Mouse (Mus musculus): ENCODE measurements around the gene Atxn1. TPM values are rescaled to one million over a fixed set of nuclear protein-coding genes. Genes with fewer than 3 reads are reported as not detected.

Atxn1 gene
- polyA plus RNA-seq, 1 experiment, result 2.5 TPM

DNA sequence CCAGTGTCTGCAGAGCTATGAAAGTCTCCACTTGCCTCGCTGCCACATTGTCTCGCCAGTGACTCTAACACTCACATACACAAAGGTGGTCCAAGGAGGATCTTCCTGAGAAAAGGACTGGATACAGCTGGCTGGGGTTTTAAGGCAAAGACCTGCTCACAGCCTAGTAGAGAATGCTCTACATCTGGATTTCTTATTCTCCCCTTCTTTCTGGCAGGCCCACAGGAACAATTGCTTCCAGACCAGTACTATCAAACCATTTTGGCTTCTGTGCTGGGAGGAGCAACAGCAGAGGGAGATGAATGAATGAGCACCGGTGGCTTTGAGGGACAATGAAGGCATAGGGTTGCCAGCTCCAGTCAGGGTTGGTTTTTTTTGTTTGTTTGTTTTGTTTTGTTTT lies 265.8 kb downstream of the Atxn1 start:
- H3K36me3 ChIP-seq (ENCODE audit: control insufficient read depth, insufficient read depth), result peaks cover 8% of the 10 kb centered on the region

DNA sequence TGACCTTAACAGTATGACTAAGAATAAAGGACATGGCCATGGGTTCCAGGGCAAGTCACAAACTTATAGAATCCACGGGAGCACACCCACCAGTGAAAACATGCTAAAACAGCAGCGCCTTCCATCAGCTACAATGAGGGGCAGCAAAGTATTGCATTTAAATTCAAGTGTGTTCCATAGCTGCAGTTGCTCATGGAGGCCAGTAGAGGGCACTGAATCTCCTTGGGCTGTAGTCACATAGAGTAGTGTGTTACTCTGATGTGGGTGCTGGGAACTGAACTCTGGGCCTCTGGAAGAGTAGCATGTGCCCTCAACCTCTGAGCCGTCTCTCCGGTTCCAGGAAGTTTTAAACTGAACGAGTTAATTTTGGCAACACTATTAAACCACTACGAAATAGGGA lies 268.8 kb downstream of the Atxn1 start:
- no peak overlapping the region for H3K4me3 ChIP-seq
- H3K79me2 ChIP-seq (ENCODE audit: control insufficient read depth, insufficient read depth), result no peaks in the 10 kb centered on the region
- no peak overlapping the region for H3ac ChIP-seq (ENCODE audit: control insufficient read depth, insufficient read length)
- no peak overlapping the region for H3K4me2 ChIP-seq (ENCODE audit: low read depth)
- TF ChIP-seq POLR2AphosphoS2 (IDR thresholded peaks at IDR 0.05; ENCODE audit: insufficient read length, low read depth) (no peak), POLR2A (IDR thresholded peaks at IDR 0.05; ENCODE audit: insufficient read length, low read depth) (no peak), MYOD1 (IDR thresholded peaks at IDR 0.05; ENCODE audit: control insufficient read depth in 1 of 3, insufficient read length in 2 of 3, low read depth in 2 of 3) (no peak), E2F4 (IDR thresholded peaks at IDR 0.05; ENCODE audit: insufficient read depth) (no peak), TCF12 (IDR thresholded peaks at IDR 0.05; ENCODE audit: insufficient read depth, poor library complexity, severe bottlenecking) (no peak), SRF (IDR thresholded peaks at IDR 0.05; ENCODE audit: control insufficient read depth, insufficient read length, low read depth) (no peak), USF1 (IDR thresholded peaks at IDR 0.05; ENCODE audit: low read depth) (no peak), CEBPB (IDR thresholded peaks at IDR 0.05; ENCODE audit: insufficient read depth, poor library complexity, severe bottlenecking) (no peak), REST (IDR thresholded peaks at IDR 0.05; ENCODE audit: insufficient read depth, insufficient read length) (no peak), MYOG (IDR thresholded peaks at IDR 0.05; ENCODE audit: control insufficient read depth in 1 of 3, insufficient read depth in 1 of 3, insufficient read length in 2 of 3, low read depth in 2 of 3) (no peak), TCF3 (IDR thresholded peaks at IDR 0.05; ENCODE audit: insufficient read length, low read depth) (no peak)
- peaks cover 8% of the 10 kb centered on the region for H3K36me3 ChIP-seq (ENCODE audit: control insufficient read depth, insufficient read depth)
- H3K27me3 ChIP-seq (ENCODE audit: control insufficient read depth, insufficient read depth, insufficient read length), result no peaks in the 10 kb centered on the region

More for the DNA sequence above, 265.8 kb downstream of the Atxn1 start:
- TF ChIP-seq MYOD1 (IDR thresholded peaks at IDR 0.05; ENCODE audit: control insufficient read depth in 1 of 3, insufficient read length in 2 of 3, low read depth in 2 of 3) (no peak), TCF3 (IDR thresholded peaks at IDR 0.05; ENCODE audit: insufficient read length, low read depth) (no peak), MYOG (IDR thresholded peaks at IDR 0.05; ENCODE audit: control insufficient read depth in 1 of 3, insufficient read depth in 1 of 3, insufficient read length in 2 of 3, low read depth in 2 of 3) (no peak)
- Histone ChIP-seq H3ac (ENCODE audit: control insufficient read depth, insufficient read length) (no peak overlapping the region), H3K79me2 (ENCODE audit: control insufficient read depth, insufficient read depth) (no peaks in the 10 kb centered on the region), H3K4me2 (ENCODE audit: low read depth) (no peak overlapping the region), H3K4me3 (no peak overlapping the region), H3K27me3 (ENCODE audit: control insufficient read depth, insufficient read depth, insufficient read length) (no peaks in the 10 kb centered on the region)

DNA sequence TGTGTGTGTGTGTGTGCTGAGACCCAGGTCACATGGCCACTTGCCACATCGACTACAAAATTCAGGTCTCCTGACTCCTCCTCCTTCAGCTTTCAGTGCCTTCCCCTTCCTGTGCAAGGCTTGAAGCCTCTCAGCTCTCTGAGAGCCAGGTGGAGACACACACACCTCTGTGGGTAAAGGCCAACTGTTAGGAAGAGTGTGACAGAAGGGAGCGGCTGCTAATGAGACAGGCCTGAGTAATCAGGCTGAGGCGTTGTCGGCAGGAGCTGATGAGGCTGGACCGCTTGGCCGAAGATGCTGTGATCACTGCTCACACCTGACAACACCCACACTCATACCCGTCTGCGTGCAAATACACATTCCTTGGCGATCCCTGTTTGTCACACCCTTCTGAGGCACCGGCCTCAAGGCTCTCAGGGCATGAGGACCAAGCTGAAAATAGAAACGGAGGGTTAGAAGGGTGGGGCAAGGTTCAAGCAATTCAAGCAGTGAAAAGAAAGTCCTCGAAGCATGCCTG lies 269.8 kb downstream of the Atxn1 start:
- Histone ChIP-seq H3K27me3 (ENCODE audit: control insufficient read depth, insufficient read depth, insufficient read length) (no peaks in the 10 kb centered on the region), H3K79me2 (ENCODE audit: control insufficient read depth, insufficient read depth) (no peaks in the 10 kb centered on the region), H3K4me3 (no peak overlapping the region), H3ac (ENCODE audit: control insufficient read depth, insufficient read length) (no peak overlapping the region), H3K36me3 (ENCODE audit: control insufficient read depth, insufficient read depth) (peaks cover 8% of the 10 kb centered on the region), H3K4me2 (ENCODE audit: low read depth) (no peak overlapping the region)
- no peak for TF ChIP-seq POLR2A (IDR thresholded peaks at IDR 0.05; ENCODE audit: insufficient read length, low read depth)
- no peak for TF ChIP-seq SRF (IDR thresholded peaks at IDR 0.05; ENCODE audit: control insufficient read depth, insufficient read length, low read depth)
- no peak for TF ChIP-seq USF1 (IDR thresholded peaks at IDR 0.05; ENCODE audit: low read depth)
- TF ChIP-seq MYOG (IDR thresholded peaks at IDR 0.05; ENCODE audit: control insufficient read depth in 1 of 3, insufficient read depth in 1 of 3, insufficient read length in 2 of 3, low read depth in 2 of 3), result peak in 1 of 3 experiments; percentile 31
- TF ChIP-seq MYOD1 (IDR thresholded peaks at IDR 0.05; ENCODE audit: control insufficient read depth in 1 of 3, insufficient read length in 2 of 3, low read depth in 2 of 3), result peak in 1 of 3 experiments; percentile 60

DNA sequence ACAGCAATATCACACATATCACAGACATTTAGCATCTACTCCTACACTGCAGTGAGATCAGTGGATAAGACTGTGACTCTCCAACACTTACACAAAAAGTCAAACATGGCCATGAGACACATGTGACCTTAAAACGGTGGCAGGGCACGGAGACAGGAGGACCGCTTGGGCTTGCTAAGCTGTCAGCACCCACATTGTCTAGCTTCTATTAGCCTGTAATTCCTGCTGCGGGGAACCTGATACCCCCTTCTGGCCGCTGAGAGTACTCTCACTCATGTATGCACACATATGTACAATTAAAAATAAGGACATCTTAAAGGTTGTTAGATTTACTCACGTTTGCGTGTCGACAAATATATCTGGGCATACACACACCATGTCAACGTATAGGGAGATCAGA lies 270.9 kb downstream of the Atxn1 start:
- H3K4me2 ChIP-seq (ENCODE audit: low read depth), result no peak overlapping the region
- H3K79me2 ChIP-seq (ENCODE audit: control insufficient read depth, insufficient read depth), result peaks cover 3% of the 10 kb centered on the region
- no peak overlapping the region for H3K4me3 ChIP-seq
- H3ac ChIP-seq (ENCODE audit: control insufficient read depth, insufficient read length), result no peak overlapping the region
- TF ChIP-seq USF1 (IDR thresholded peaks at IDR 0.05; ENCODE audit: low read depth) (no peak), MAX (IDR thresholded peaks at IDR 0.05; ENCODE audit: low read depth) (no peak), SRF (IDR thresholded peaks at IDR 0.05; ENCODE audit: control insufficient read depth, insufficient read length, low read depth) (no peak), POLR2A (IDR thresholded peaks at IDR 0.05; ENCODE audit: insufficient read length, low read depth) (no peak), REST (IDR thresholded peaks at IDR 0.05; ENCODE audit: insufficient read depth, insufficient read length) (no peak), MYOD1 (IDR thresholded peaks at IDR 0.05; ENCODE audit: control insufficient read depth in 1 of 3, insufficient read length in 2 of 3, low read depth in 2 of 3) (no peak), CEBPB (IDR thresholded peaks at IDR 0.05; ENCODE audit: insufficient read depth, poor library complexity, severe bottlenecking) (no peak), MYOG (IDR thresholded peaks at IDR 0.05; ENCODE audit: control insufficient read depth in 1 of 3, insufficient read depth in 1 of 3, insufficient read length in 2 of 3, low read depth in 2 of 3) (no peak), POLR2AphosphoS2 (IDR thresholded peaks at IDR 0.05; ENCODE audit: insufficient read length, low read depth) (no peak), E2F4 (IDR thresholded peaks at IDR 0.05; ENCODE audit: insufficient read depth) (no peak), TCF12 (IDR thresholded peaks at IDR 0.05; ENCODE audit: insufficient read depth, poor library complexity, severe bottlenecking) (no peak), TCF3 (IDR thresholded peaks at IDR 0.05; ENCODE audit: insufficient read length, low read depth) (no peak)
- H3K36me3 ChIP-seq (ENCODE audit: control insufficient read depth, insufficient read depth), result peaks cover 8% of the 10 kb centered on the region
- H3K27me3 ChIP-seq (ENCODE audit: control insufficient read depth, insufficient read depth, insufficient read length), result no peaks in the 10 kb centered on the region

DNA sequence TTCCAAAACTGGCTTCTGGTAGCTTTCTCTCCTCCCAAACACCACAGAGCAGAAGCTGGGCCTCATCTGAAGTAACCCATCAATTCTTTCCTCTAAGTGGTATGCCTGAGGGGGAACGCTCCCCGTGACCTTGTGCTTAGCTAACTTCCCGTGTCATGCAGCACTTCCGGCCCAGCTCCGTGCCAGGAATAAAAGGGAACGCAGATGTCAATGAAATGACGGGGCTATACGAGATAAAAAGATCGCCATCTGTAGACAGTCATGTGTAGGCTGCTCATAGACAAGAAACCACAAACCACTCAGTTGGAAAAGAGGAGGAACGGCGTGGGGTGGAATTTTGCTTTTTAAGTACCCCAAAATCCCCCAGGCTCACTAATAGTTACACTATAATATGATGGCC lies 271.3 kb downstream of the Atxn1 start:
- TF ChIP-seq MYOG (IDR thresholded peaks at IDR 0.05; ENCODE audit: control insufficient read depth in 1 of 3, insufficient read depth in 1 of 3, insufficient read length in 2 of 3, low read depth in 2 of 3), result no peak
- no peak for TF ChIP-seq POLR2AphosphoS2 (IDR thresholded peaks at IDR 0.05; ENCODE audit: insufficient read length, low read depth)
- no peak for TF ChIP-seq SRF (IDR thresholded peaks at IDR 0.05; ENCODE audit: control insufficient read depth, insufficient read length, low read depth)
- TF ChIP-seq TCF12 (IDR thresholded peaks at IDR 0.05; ENCODE audit: insufficient read depth, poor library complexity, severe bottlenecking), result no peak
- TF ChIP-seq MAX (IDR thresholded peaks at IDR 0.05; ENCODE audit: low read depth), result no peak
- TF ChIP-seq CEBPB (IDR thresholded peaks at IDR 0.05; ENCODE audit: insufficient read depth, poor library complexity, severe bottlenecking), result no peak
- TF ChIP-seq E2F4 (IDR thresholded peaks at IDR 0.05; ENCODE audit: insufficient read depth), result no peak
- TF ChIP-seq TCF3 (IDR thresholded peaks at IDR 0.05; ENCODE audit: insufficient read length, low read depth), result no peak
- no peak for TF ChIP-seq MYOD1 (IDR thresholded peaks at IDR 0.05; ENCODE audit: control insufficient read depth in 1 of 3, insufficient read length in 2 of 3, low read depth in 2 of 3)
- TF ChIP-seq USF1 (IDR thresholded peaks at IDR 0.05; ENCODE audit: low read depth), result no peak
- TF ChIP-seq REST (IDR thresholded peaks at IDR 0.05; ENCODE audit: insufficient read depth, insufficient read length), result no peak
- TF ChIP-seq POLR2A (IDR thresholded peaks at IDR 0.05; ENCODE audit: insufficient read length, low read depth), result no peak

More for the DNA sequence above, 271.3 kb downstream of the Atxn1 start:
- Histone ChIP-seq H3K4me2 (ENCODE audit: low read depth) (no peak overlapping the region), H3K36me3 (ENCODE audit: control insufficient read depth, insufficient read depth) (peaks cover 8% of the 10 kb centered on the region), H3K79me2 (ENCODE audit: control insufficient read depth, insufficient read depth) (peaks cover 3% of the 10 kb centered on the region), H3K4me3 (no peak overlapping the region), H3ac (ENCODE audit: control insufficient read depth, insufficient read length) (no peak overlapping the region), H3K27me3 (ENCODE audit: control insufficient read depth, insufficient read depth, insufficient read length) (no peaks in the 10 kb centered on the region)

Data from myocyte (in vitro differentiated cells).